Mouse (Mus musculus) layer of hippocampus, adult 2 months (tissue): Measurements from ENCODE around the gene Fbxl17. TPM values are rescaled to one million over a fixed set of nuclear protein-coding genes. Genes with fewer than 3 reads are reported as not detected.

ENCODE experiments used
- DNase-seq, 2 experiments: peaks; one replicate each; pipeline ENCODE4 v3.0.0; 2022; ENCODE audit warnings: low spot score in 2 of 2
- H3K27ac ChIP-seq: fragments of 200-600 bp; 2 replicates; pipeline ENCODE4 v1.8.1; 2022
- H3K4me3 ChIP-seq: fragments of 200-600 bp; 2 replicates; pipeline ENCODE4 v1.8.1; 2022; ENCODE audit warnings: mild to moderate bottlenecking
- CTCF ChIP-seq: fragments of 200-600 bp; conservative IDR thresholded peaks from 2 replicates; pipeline ENCODE4 v1.8.1; 2022; ENCODE audit warnings: antibody characterized with exemption, mild to moderate bottlenecking, moderate library complexity
- total RNA-seq, 2 experiments: library from RNA; stranded (reverse); gene quantifications; 2 replicates each; pipeline ENCODE4 v1.2.3; 2021

Gene Fbxl17
- total RNA-seq, 2 experiments from 2014 or later = 55.3 to 58.6 TPM

DNA sequence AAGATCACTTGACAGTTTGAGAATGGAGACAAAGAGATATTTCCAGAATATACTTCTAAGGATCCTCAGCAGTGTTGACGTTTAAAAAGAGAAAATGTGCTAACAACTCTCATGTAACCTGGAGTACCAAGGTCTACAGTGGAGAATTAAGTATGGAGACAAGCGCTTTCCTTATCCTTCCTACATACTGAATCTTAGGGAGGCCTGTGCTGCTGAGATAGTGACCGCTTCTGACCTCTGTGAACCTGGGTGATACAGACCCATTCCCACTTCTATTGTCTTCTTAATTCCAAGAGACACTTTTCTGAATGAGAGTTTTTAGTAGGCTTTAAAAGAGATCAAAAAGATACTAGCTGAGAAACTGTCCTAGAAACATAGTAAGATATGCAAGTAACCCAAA, 278.2 kb downstream of the Fbxl17 start:
- no peak for TF ChIP-seq CTCF
- Histone ChIP-seq H3K27ac (no peak overlapping the region), H3K4me3 (no peak overlapping the region)
- no peak for DNase-seq

DNA sequence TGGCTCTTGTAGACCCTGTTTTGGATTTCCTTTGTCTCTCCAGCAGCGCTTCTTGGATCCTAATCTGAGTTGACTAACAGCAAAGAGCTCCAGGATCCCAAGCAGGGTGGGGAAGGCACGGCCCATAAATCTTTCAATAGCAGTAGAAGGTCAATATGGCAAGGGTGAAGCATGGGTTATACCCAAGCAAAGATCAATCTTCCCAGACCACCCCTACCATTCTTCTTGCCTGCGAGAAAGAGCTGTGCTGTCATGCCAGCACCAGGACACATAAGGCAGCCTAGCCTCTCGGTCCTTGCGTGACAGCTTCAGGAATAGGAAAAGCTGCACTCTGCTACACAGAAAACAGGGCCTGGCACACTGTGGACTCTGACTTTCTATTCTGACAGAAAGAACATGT, 279.0 kb downstream of the Fbxl17 start:
- TF ChIP-seq CTCF = no peak
- no peak overlapping the region for H3K4me3 ChIP-seq
- DNase-seq = no peak
- no peak overlapping the region for H3K27ac ChIP-seq

DNA sequence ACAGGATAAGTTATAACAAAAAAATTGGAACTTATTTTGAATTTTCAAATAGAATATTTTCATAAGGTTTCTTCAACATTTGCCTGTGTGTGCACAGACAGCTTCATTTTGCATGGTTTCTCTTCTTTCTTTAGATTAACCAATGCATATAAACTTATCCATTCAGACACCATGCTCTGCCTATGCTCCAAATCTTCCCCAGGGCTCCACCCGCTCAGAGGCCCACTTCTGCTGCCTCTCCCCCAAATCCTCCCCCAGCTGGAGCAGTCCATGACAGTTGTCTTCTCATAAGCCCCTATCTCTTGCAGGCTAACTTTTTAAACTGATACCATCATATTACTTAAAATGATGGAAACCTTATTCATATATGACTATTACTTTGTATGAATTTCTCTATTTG, 282.8 kb downstream of the Fbxl17 start:
- Histone ChIP-seq H3K27ac (no peak overlapping the region), H3K4me3 (no peak overlapping the region)
- DNase-seq = no peak
- TF ChIP-seq CTCF = no peak

DNA sequence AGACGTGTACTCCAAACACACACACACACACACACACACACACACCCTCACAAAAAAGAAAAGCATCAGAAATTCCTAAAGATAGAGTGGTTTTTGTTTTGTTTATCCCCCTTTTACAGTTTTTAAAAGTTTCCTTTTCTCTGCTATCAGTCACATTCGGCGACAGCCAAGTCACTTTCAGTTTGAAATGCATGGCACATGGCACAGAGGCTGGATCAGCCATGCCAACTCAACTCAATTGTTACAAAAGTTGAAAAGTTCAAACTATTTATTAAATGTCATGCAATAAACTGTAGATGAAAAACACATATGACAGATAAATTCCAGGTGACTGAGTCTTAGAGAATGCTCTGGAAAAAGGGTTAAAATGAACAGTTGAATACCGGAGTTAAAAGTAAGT, 287.8 kb downstream of the Fbxl17 start:
- Histone ChIP-seq H3K27ac (no peak overlapping the region), H3K4me3 (no peak overlapping the region)
- DNase-seq = no peak
- no peak for TF ChIP-seq CTCF

- no peak for DNase-seq
- Histone ChIP-seq H3K4me3 (no peak overlapping the region), H3K27ac (no peak overlapping the region)
- TF ChIP-seq CTCF = no peak
Observed at GRCm38 (mm10) chr17:63209151-63209550, 290.7 kb downstream of the Fbxl17 start.

GRCm38 (mm10) chr17:63208346-63208745, 291.5 kb downstream of the Fbxl17 start:
- Histone ChIP-seq H3K4me3 (no peak overlapping the region), H3K27ac (no peak overlapping the region)
- TF ChIP-seq CTCF = no peak
- no peak for DNase-seq

- no peak for DNase-seq
- TF ChIP-seq CTCF = no peak
- no peak overlapping the region for H3K27ac ChIP-seq
- no peak overlapping the region for H3K4me3 ChIP-seq
Observed at GRCm38 (mm10) chr17:63207714-63208113, 292.1 kb downstream of the Fbxl17 start.

GRCm38 (mm10) chr17:63205316-63205715, 294.5 kb downstream of the Fbxl17 start:
- Histone ChIP-seq H3K4me3 (no peak overlapping the region), H3K27ac (no peak overlapping the region)
- no peak for DNase-seq
- no peak for TF ChIP-seq CTCF

DNA sequence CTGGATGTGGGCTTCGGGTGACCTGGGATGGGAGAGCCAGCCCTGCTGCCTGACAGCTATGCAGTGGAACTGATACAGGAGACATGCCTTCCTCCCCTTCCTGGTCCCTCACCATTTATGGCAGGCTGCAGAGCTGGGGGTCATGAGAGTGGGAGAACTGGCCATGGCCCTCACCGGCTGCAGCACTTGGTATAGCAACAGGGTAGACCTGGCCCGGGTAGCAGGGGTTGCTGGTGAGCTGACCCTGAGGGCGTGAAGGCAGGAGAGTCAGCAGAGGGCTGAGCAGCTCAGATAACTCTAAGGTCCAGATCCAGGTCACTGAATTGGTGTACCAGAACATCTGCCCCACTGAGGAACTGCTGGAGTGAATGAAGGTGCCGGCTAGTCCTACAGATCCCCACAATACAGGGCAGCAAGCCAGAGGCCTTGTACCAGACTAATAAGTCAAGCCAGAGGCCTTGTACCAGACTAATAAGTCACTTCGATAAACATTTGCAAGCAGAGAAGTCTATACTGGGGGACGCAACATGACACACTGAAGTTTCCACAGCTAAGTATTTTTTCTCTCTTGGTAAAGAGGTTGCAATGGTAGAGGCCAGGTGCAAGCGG, 296.1 kb downstream of the Fbxl17 start:
- no peak for TF ChIP-seq CTCF
- no peak for DNase-seq
- H3K27ac ChIP-seq = no peak overlapping the region
- H3K4me3 ChIP-seq = no peak overlapping the region

GRCm38 (mm10) chr17:63198703-63199102, 301.1 kb downstream of the Fbxl17 start:
- DNase-seq = no peak
- no peak overlapping the region for H3K27ac ChIP-seq
- no peak overlapping the region for H3K4me3 ChIP-seq
- TF ChIP-seq CTCF = no peak

GRCm38 (mm10) chr17:63195496-63195895, 304.3 kb downstream of the Fbxl17 start:
- no peak overlapping the region for H3K27ac ChIP-seq
- TF ChIP-seq CTCF = no peak
- no peak for DNase-seq
- H3K4me3 ChIP-seq = no peak overlapping the region

DNA sequence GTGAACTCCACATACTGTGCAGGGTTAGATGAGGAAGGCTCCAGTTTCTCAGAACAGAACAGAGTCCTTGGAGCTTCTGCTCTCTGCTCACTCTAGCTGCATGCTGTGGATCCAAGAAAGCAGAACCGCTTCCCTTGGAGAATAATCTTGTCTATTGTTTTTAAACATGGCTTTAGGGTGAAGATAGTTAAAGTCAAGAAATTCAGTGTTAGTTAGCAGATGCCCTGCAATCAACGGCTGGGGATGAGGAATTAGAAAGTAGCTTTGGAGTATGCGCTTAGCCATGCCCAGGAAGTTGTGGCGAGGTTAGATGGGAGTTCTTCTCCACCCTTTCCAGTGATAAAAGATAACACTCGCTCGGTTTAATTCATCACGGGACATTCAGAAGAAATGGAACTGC, 306.6 kb downstream of the Fbxl17 start:
- no peak overlapping the region for H3K4me3 ChIP-seq
- TF ChIP-seq CTCF = no peak
- H3K27ac ChIP-seq = no peak overlapping the region
- DNase-seq = no peak

- H3K27ac ChIP-seq = no peak overlapping the region
- TF ChIP-seq CTCF = no peak
- DNase-seq = no peak
- H3K4me3 ChIP-seq = no peak overlapping the region
Observed at GRCm38 (mm10) chr17:63191345-63191744, 308.5 kb downstream of the Fbxl17 start.

GRCm38 (mm10) chr17:63189274-63189673, 310.5 kb downstream of the Fbxl17 start:
- no peak for DNase-seq
- H3K27ac ChIP-seq = no peak overlapping the region
- no peak for TF ChIP-seq CTCF
- H3K4me3 ChIP-seq = no peak overlapping the region

DNA sequence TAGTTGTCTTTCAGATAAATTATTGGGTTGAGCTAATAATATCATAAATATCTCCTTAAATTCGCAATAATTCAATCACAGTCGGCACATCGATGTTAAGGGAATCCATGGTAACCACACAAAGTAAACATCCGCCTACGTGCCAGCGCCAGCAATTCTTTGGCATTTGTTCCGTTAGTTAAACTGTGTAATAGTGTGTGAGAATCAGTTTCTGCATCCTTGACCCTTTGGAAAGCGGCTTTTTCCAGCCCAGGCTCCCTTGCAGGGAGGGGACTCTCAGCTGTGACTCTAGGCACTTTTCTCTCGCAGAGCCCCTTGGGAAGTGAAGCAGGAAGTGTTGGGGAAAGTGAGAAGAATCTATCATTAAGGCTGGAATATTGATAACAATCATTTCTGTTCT, 314.3 kb downstream of the Fbxl17 start:
- TF ChIP-seq CTCF = no peak
- H3K4me3 ChIP-seq = no peak overlapping the region
- peak; percentile 55 to 56 for DNase-seq
- peak overlapping the region; percentile 52 for H3K27ac ChIP-seq
